Mouse (Mus musculus) left cerebral cortex, adult 18-20 months (tissue): ENCODE measurements at regions not wholly inside any gene's neighbourhood (a gene's known extent, or its start where the extent isn't known, plus 50 kb on each side); places are given as distances from the start of the nearest gene placed in this dataset.

Experiments
- DNase-seq, 2 experiments: peaks; one replicate each; pipeline ENCODE4 v3.0.0; 2021 to 2022; ENCODE audit warnings: low spot score in 2 of 2, mixed read lengths in 1 of 2

DNA sequence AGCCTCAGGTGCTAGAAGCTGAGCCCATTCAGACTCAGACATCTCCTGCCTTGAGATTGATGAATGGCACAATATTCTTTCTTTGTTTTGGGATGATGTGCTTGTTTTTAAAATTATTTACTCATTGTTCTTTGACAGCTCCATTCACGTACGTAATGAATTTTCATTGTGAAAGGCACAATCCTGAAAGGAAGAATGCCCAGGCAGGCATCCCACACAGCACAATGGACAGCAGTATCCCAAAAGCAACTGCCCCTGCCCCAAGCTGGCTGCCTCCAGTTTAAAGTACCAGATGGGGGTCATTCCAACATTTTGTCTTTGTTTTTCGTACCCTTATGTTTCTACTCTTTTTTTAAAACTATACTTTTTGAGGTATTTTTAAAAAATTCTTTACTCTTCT, 210.9 kb upstream of the St8sia2 start:
- DNase-seq: no peak

DNA sequence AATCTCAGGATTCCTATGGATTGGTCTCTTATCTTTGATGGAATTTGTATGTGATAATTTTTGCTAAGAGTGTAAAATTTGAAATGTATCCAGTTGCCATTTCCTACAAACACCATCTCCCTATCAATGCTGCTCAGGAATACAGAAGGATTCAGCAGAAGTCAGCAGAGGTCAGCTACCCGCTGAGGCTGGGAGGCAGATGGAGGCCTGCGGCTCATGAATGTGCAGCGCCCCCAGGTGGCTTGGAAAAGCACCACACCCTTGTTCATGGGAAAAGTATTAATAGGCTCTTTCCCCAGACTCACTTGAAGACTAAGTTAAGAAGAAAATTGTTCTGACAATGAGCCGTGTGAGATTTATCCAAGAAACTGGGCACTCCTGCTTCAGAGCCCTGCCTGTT, 187.2 kb upstream of the St8sia2 start:
- no peak for DNase-seq

DNA sequence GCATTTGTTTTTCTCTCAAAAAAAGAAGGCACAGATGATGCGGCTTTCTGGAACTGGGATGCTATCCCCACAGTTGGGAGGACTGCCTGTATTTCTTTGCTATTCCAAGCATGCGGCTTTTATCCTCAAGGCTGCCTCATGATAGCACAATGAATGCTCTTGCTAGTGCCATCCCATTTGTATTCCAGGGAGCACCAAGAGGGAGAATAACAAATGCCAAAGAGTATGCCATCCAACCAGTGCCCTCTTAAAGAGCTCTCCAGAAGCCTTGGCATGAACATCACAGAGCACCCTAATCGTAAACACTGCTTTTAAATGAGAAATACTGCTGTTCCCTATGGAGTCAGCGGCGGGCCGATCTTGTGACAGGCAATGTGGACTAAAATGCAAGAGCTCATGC, 185.3 kb upstream of the St8sia2 start:
- DNase-seq: no peak

DNA sequence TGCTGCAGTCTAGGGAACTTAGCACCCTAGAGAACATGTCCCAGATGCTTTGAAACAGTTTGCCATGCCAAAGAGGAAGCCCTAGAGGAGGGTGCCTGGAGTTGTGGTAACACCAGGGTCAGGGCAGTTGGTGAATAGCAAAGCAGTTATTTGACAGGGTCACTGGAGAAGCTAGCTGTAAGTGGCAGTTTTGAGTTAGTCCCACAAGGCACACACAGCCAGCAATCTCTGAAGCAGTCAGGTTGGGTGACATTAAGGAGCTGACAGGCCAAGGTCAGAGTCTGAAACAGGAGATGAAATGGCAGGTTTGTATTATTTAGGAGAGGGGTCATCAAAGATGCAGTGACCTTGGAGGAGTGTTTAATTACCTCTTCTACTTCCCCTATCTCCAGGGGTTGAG, 171.2 kb upstream of the St8sia2 start:
- DNase-seq: no peak

DNA sequence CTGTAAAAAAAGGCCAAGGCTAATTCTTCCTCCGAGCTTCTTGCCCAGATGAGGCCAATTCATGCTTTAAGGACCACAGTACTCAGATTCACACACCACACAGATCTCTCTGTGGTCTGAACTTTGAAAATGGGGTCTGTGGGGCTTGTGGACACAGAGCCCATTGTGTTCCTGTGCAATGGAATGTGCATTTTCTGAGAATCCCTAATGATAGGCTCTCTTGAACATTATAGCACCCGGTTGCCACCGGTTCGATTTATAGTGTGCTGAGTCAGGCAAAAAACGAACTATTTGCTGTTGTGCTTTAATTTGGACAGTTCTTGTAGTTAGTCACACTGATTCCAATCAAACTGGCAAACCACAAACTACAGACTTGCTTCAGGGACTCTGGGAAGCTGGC, 160.7 kb upstream of the St8sia2 start:
- DNase-seq: no peak

DNA sequence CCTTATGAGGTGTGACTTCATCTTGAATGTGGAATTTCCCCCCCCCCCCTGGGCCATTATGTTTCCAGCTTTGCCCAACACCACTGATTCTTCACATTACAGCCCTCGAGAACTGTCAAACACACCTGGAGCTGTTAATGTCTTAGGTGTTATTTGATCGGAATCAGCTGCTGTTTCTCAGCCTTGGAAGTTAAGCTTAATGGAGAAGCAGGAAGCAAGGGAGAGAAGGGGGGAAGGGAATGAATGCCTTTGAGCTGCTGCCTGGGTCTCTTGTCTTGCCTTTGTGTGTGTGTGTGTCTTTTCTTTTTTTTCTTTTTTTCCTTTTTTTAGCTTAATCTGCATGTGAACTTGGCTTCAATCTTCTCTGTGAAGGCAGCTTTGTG, 159.7 kb upstream of the St8sia2 start:
- no peak for DNase-seq

DNA sequence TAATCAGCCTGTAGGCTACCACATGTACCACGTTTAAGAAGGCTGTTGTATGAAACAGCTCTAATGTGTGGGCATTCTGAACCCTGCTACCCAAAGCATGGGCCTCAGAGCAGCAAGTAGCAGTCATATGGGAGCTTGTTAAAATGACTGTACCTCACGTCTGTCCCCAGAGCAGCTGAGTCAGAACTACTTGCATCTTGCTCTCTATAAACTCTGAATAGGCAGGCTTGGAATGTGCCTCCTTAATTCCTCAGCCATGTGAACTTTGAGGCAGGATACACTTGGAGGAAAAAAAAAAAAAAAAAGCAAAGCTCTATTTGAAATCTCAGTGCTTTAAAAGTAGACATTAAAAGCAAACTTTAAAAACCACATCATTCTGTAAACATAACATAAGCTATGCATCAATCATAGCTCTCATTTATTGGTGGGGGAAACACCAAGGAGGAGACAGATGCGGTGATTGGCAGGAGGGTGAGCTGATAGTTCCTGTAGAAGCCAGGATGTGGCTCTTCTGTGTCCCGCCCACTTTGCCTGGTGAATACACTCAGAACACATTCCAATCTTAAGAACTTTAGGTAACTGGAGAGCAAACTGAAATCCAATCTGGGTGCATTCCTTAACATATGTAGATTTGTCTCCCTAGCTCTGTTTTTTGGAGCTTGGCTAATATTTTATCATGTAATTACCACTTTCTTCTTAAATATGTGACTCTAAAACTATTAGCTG, 159.2 kb upstream of the St8sia2 start:
- no peak for DNase-seq

DNA sequence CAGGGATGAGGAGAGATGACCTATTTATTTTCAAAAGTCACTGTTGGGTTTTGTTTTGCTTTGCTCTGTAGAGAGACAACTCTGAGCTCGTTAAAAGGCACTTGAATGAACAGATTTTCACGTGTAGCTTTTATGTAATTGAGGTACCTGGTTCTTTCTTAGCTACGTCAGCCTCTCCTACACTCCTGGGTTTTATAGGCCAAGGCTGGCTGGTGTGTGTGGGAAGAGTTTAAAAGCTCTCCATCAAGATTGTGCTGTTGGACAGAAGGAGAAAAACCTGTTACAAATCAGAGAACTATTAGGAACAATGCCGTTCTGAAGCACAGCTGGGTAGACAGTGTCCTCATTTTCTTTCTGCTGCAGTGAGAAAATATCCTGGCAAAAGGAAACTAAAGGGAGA, 138.1 kb upstream of the St8sia2 start:
- no peak for DNase-seq

DNA sequence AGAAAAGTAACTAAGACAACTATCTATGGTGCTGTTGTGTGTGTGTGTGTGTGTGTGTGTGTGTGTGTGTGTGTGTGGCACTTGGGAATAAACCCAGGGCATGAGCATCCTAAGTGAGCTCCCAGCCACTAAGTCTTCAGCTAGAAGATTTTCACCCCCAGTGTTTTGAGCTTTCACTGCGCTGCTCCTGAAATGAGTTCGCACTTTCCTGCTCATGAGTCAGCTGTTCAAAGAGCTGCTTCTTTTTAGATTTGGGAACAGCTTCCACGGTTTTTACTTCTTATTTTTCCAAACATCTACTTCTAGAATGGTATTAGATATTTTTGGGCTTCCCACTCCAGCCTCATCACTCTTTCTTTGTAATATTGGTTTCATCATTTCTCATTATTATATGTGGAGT, 129.7 kb upstream of the St8sia2 start:
- peak in 1 of 2 experiments; percentile 15 for DNase-seq

DNA sequence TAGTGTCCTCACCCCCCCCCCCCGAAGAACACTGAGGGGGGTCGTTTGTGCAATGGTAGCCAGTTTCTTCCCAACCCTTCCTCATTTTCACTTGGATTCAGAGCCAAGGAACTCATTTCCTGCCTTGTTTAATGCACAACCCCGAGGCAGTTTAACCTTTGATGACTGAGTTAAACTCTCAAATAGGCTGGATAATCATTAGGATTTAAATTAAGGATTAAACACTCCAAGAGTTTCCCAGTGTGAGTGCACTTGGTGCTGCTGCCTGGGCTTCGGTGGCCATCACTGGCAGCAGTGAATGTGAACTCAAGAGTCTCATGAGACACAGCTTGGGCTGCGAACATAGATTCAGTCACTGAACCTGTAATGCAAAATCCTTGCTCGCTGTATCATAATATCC, 124.7 kb upstream of the St8sia2 start:
- DNase-seq: no peak

DNA sequence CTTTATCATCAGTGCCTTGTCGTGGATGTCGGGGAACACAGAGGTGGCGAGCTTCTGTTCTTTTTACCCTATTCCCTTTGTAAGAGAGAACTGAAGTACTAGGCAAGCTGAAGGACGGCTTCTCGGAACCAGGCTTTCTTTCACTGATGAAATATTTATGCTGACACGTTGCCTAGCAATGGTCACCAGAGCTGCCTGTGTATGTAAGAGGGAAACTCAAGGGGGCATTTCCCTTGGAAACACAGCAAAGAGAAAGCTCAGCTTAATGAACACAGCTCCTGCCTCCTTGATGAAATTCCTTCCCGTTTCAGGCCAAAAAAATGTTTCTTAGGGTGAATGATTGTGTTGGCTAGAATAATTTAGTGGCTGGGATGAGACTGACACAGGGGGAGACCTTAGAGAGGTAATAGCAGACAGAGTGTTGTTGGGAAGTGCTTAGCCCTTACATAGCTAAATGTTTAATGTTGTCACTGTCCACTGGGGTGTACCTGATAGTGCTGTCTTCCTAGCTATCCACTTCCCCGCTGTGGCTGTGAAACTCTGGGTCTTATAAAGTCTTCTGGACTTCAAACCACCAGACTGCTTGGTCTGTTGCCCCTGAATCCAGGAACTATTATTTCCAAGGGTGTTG, 116.8 kb upstream of the St8sia2 start:
- DNase-seq: no peak

DNA sequence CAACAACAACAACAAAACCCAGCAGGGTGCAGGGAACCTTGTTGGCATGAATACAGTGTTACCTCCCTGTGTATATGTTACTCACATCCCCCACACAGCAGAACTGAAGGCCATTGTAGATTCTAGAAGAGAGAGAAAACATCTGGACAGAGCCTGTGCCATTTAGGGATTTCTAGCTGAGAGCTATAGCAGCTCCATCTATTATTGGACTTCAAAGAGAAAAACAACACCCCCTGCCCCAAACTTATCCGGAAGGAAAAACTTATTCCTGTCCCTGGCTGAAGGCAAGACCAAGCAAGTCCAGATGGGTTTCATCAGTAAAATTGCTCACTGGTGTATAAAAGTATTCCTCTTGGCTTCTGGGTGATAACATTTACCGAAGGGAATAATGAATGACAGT, 98.6 kb upstream of the St8sia2 start:
- DNase-seq: no peak

DNA sequence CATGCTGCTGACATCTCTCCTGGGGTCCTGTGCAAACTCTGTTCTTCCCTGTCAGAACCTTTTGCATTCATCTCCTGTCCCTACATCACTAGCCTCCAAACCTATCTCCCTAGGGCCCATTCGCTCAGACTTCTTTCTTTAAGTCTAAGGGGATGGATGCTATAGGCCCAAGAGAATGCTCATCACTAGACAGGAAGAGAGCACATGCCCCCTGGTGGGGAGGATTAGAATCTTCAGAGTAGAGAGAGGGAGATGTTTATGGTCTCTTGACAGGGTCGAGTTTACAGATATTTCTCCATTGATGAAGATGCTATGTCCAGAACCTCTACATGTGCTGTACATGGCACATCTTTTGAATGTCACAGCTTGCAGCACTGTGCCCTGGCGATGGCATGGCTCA, 94.9 kb upstream of the St8sia2 start:
- peak in 1 of 2 experiments; percentile 16 for DNase-seq

DNA sequence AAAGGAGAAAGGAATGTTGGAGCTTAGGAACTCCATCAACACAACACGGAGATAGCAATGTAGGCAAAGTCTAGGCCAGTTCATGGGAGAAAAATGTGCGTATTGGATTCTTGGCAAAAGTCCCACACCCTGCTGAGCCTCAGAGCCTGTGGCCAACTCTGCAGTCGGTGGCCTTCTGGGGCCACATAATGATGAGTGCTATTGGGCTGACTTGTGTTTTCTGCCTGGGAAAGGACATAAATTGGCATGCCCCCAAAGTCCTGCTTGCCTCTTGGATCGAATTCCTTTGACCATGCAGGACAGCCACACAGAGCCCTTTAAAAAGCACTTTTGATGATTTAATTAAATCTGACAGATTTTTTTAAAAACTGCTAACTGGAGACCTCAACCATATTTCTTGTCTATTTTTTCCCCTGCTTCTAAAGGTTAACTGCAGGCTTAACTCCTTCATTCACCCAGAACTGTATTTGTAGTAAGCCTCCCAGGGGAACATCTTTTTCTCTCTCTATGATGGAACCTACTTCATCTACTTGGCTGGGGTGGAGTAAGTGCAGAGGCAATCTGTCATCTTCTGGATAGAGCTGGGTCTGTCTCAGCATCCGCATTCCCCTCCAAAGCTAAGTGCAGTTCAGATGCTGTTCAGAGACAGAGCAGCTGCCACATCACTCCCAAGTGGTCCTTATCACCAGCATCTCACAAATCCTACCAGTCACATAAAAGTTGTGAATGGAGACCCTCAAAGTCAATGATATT, 93.9 kb upstream of the St8sia2 start:
- peak in 1 of 2 experiments; percentile 8 for DNase-seq

DNA sequence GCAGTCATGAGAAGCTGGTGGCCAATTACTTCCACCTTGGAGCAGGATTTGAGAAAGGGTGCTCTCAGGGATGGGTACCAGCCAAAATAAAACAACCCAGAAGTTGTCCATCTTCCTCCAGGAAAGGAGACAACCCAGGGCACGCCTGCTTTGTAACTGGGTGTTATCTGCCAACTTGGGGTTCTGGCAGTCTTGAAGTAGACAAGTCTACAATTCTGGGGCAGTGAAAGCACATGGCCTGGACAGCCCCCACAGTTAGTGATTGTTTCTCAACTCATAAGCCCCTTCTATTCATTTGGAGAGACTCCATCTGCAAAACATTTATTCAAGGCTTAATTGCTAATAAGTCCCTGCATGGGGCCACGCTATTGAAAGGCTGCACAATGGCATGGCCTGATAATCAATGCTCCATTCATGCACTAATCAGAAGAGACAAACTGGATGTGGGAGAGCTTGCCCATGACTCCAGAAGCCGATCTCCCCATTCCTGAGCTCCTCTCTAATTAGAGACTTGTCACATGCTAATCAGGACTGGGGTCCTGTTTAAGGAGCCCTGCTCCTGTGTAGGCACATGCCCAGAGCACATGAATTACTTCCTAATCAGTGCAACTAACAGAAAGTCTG, 78.0 kb upstream of the St8sia2 start:
- DNase-seq: no peak

DNA sequence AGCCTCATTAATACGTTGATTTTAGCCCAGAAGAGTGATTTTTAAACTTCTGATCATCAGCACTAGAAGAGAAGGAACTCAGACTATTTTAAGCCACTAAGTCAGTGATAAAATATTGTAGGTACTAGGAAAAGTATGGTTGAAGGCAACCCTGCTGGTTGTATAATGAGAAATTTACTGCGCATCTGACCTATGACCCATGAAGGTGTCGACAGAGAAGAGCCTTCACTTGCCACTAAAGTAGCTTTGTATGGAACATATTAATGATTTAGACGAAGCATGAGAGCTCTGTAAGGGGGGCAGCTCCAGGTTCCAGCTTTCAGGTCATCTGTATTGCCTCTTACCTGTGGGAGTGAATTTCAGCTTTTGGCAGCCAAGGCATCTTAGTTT, 67.4 kb upstream of the St8sia2 start:
- no peak for DNase-seq

DNA sequence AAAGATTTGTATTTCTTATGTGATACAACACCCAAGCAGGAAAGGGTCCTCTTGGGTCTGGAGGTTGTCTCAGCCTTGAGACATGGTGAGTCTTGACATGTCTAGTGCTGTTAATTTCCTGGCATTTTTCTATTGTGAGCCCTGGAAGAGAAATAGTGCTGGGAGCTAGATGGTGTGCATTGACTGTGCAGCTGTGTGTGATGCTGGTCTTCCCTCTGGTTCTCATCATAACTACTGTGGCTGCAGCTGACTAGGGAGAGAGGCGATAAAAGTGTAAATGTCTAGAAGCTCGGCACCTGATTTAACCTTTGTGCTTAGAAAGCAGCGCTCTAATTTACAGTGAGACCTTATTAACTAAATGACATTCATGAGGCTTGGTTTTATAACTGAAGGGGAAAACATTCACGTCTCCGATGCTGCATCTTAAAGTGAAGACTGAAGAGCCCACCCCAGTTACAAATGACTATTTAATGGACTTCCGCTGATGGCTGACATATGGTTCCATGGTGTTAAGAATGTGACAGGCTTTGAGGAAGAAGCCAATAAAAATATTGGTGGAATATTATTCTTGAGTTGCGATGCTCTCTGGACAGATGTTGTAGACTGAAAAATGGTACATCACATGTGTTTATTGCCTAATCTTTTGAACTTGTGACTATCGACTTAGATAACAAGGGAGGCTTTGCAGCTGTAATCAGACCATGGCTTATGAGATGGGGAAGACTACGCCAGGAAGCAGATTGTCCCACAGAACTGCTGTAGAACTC, 66.8 kb upstream of the St8sia2 start:
- no peak for DNase-seq

DNA sequence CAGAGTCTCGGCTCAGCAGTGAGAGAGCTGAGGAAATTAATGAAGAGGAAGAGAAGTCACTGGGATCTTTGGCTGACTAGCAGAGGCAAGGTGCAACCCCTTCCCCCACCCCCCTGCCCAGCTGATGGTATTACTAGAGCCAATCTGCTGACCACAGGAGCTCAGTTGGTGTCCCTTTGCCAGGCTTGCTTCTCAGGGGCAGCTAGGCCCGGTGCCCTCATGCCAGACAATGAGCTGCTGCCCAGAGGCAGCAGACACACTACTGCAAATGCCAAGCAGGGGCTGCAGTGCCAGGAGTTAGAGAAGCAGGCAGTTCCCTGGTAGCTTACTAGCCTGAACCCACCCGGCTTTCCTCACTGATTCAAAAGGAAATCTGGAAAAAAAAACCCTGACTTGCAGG, 59.1 kb upstream of the St8sia2 start:
- DNase-seq: no peak

DNA sequence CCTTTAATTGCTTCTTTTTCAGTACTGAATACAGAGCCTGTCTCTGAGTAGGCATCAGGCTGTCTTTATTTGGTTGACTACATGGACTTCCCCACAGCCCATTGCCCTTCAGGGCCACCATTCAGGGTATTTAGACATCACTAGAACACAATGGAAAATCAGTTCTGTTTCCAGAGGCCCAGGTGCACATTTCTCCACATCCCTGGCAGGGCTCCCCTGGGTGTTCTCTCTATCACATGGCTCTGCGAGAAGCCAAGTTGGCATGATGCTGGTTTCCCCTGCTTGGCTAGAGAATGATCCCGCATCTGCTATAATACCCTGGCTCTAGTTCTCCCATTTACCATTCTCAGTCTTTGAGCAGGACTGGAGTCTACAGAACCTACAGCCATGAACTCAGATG, 57.3 kb upstream of the St8sia2 start:
- no peak for DNase-seq

DNA sequence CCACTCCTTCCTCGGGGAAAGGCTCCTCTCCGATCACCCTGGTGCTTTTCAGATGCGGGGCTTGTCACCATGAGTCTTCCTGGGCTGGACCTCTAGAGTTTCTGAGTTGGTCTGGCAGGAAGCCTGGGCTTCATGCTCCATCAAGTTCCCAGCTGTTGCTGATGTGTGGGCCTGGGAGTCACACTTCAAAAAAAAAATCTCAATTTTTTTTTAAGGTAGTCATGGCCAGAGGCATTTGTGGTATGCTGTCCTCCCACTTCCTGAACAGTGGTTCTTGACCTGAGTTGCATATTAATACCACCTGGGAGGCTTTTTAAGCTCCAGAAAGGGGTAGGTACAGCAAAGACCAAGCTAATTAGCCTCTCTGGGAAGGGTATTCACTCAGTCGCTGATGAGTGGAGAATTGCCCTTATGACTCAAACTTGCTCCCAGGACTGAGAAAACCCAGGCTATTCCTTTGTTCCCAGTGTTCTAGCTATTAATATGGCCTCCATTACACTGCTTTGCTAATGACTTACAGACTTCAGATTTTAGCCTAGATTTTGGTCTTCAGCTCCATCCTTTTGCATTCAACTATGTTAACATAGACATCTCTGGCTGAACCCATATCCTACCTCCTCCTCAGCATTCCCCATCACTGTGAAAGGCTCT, 52.1 kb upstream of the St8sia2 start:
- no peak for DNase-seq
